Mouse (Mus musculus) heart, adult 2 months (tissue): ENCODE measurements at regions not wholly inside any gene's neighbourhood (a gene's known extent, or its start where the extent isn't known, plus 50 kb on each side); places are given as distances from the start of the nearest gene placed in this dataset.

ENCODE experiments used
- DNase-seq, 2 experiments: peaks; one replicate each; pipeline ENCODE4 v3.0.0; 2021
- H3K27ac ChIP-seq: fragments of 200-600 bp; 2 replicates; pipeline ENCODE4 v1.8.1; 2022
- H3K27me3 ChIP-seq: fragments of 200-500 bp; 2 replicates; pipeline ENCODE4 v1.6.1; 2012; ENCODE audit warnings: mild to moderate bottlenecking, low read length, inconsistent platforms, mixed read lengths; ENCODE audit not compliant: control insufficient read depth, insufficient read depth
- H3K36me3 ChIP-seq: fragments of 200-500 bp; 2 replicates; pipeline ENCODE4 v1.6.1; 2012; ENCODE audit warnings: low read length, inconsistent platforms; ENCODE audit not compliant: control insufficient read depth, insufficient read depth
- H3K4me1 ChIP-seq: fragments of 200-500 bp; 2 replicates; pipeline ENCODE4 v1.6.1; 2011; ENCODE audit warnings: low read length; ENCODE audit not compliant: control insufficient read depth, insufficient read depth
- H3K4me3 ChIP-seq: fragments of 200-600 bp; 2 replicates; pipeline ENCODE4 v1.8.1; 2022
- H3K79me2 ChIP-seq: fragments of 200-500 bp; replicated peaks from 2 replicates; pipeline ENCODE4 v1.6.1; 2012; ENCODE audit warnings: mild to moderate bottlenecking, inconsistent platforms, low read length, moderate library complexity, mixed read lengths; ENCODE audit not compliant: control insufficient read depth, insufficient read depth
- H3K9ac ChIP-seq: fragments of 200-500 bp; 2 replicates; pipeline ENCODE4 v1.6.1; 2012; ENCODE audit warnings: low read depth, mild to moderate bottlenecking, control low read depth, inconsistent platforms, low read length, mixed read lengths
- CTCF ChIP-seq: fragments of 200-600 bp; IDR thresholded peaks from 2 replicates; pipeline ENCODE4 v1.8.1; 2022; ENCODE audit warnings: antibody characterized with exemption, mild to moderate bottlenecking, moderate library complexity
- EP300 ChIP-seq: fragments of 200-500 bp; IDR thresholded peaks from 2 replicates; pipeline ENCODE4 v1.6.1; 2011; ENCODE audit warnings: low read depth, low read length, control low read depth; ENCODE audit not compliant: insufficient read depth
- POLR2A ChIP-seq: fragments of 200-500 bp; IDR thresholded peaks from 2 replicates; pipeline ENCODE4 v1.6.1; 2011; ENCODE audit warnings: mild to moderate bottlenecking, low read depth, low read length, control low read depth; ENCODE audit not compliant: insufficient read depth
- WGBS: fragments of 180-500 bp; shearing (Covaris S2); methylation state at CpG from one replicate; pipeline ENCODE4 v1.1.7; 2018; 5-methylcytosine and 5-hydroxymethylcytosine counted together
- intact Hi-C: fragments of 180-260 bp; cut with DNase I; formaldehyde crosslinking; loops from one replicate; pipeline ENCODE4 v1.15.1; 2025

GRCm38 (mm10) chr14:58317640-58318039 lies 247.3 kb downstream of the Fgf9 start:
- Histone ChIP-seq H3K36me3 (no peaks in the 10 kb centered on the region), H3K27me3 (no peaks in the 10 kb centered on the region), H3K4me1 (no peaks in the 10 kb centered on the region; the same call in 1 of the 2 replicates), H3K27ac (no peak overlapping the region), H3K4me3 (no peak overlapping the region), H3K79me2 (no peaks in the 10 kb centered on the region), H3K9ac (no peak overlapping the region)
- TF ChIP-seq CTCF, result no peak
- TF ChIP-seq POLR2A, result no peak
- TF ChIP-seq EP300, result no peak
- no peak for DNase-seq
- WGBS, result 89% methylated on average over 3 of the region's 3 CpGs
- intact Hi-C loops, result no loop called here

- intact Hi-C loops, result no loop called here
These were observed 246.9 kb downstream of the Fgf9 start for GRCm38 (mm10) chr14:58317231-58317630.

GRCm38 (mm10) chr14:58307695-58308094 lies 237.3 kb downstream of the Fgf9 start:
- H3K4me3 ChIP-seq, result no peak overlapping the region
- no peaks in the 10 kb centered on the region for H3K27me3 ChIP-seq
- no peaks in the 10 kb centered on the region for H3K4me1 ChIP-seq
- no peak overlapping the region for H3K27ac ChIP-seq
- TF ChIP-seq EP300, result no peak
- no peak for TF ChIP-seq POLR2A
- TF ChIP-seq CTCF, result no peak
- DNase-seq, result peak in 1 of 2 experiments; percentile 20
- H3K79me2 ChIP-seq, result no peaks in the 10 kb centered on the region
- 67% methylated on average over 6 of the region's 6 CpGs for WGBS
- H3K36me3 ChIP-seq, result no peaks in the 10 kb centered on the region
- no peak overlapping the region for H3K9ac ChIP-seq
- intact Hi-C loops, result no loop called here

More at GRCm38 (mm10) chr14:58317231-58317630, 246.9 kb downstream of the Fgf9 start:
- TF ChIP-seq POLR2A (no peak), EP300 (no peak), CTCF (no peak)
- Histone ChIP-seq H3K9ac (no peak overlapping the region), H3K36me3 (no peaks in the 10 kb centered on the region), H3K27me3 (no peaks in the 10 kb centered on the region), H3K27ac (no peak overlapping the region), H3K79me2 (no peaks in the 10 kb centered on the region), H3K4me3 (no peak overlapping the region), H3K4me1 (no peaks in the 10 kb centered on the region; the same call in 1 of the 2 replicates)
- 56% methylated on average over 4 of the region's 4 CpGs for WGBS
- DNase-seq, result no peak

- Histone ChIP-seq H3K27ac (no peak overlapping the region), H3K4me3 (no peak overlapping the region)
- intact Hi-C loops, result no loop called here
These were observed 236.6 kb downstream of the Fgf9 start for GRCm38 (mm10) chr14:58306832-58307521.

GRCm38 (mm10) chr14:58300411-58300887 lies 230.1 kb downstream of the Fgf9 start:
- intact Hi-C loops, result no loop called here

More at GRCm38 (mm10) chr14:58306832-58307521, 236.6 kb downstream of the Fgf9 start:
- Histone ChIP-seq H3K9ac (no peak overlapping the region), H3K27me3 (no peaks in the 10 kb centered on the region), H3K79me2 (no peaks in the 10 kb centered on the region), H3K36me3 (no peaks in the 10 kb centered on the region), H3K4me1 (no peaks in the 10 kb centered on the region)
- no peak for TF ChIP-seq POLR2A
- no peak for TF ChIP-seq CTCF
- no peak for TF ChIP-seq EP300
- DNase-seq, result no peak
- 81% methylated on average over 11 of the region's 11 CpGs for WGBS

GRCm38 (mm10) chr14:58286007-58286525 lies 215.7 kb downstream of the Fgf9 start:
- DNase-seq, result no peak
- H3K4me1 ChIP-seq, result no peaks in the 10 kb centered on the region
- H3K36me3 ChIP-seq, result no peaks in the 10 kb centered on the region
- TF ChIP-seq EP300 (no peak), POLR2A (no peak), CTCF (no peak)
- no peak overlapping the region for H3K4me3 ChIP-seq
- H3K9ac ChIP-seq, result no peak overlapping the region
- no peaks in the 10 kb centered on the region for H3K27me3 ChIP-seq
- H3K27ac ChIP-seq, result no peak overlapping the region
- H3K79me2 ChIP-seq, result no peaks in the 10 kb centered on the region
- 72% methylated on average over 13 of the region's 13 CpGs for WGBS
- intact Hi-C loops, result no loop called here

More at GRCm38 (mm10) chr14:58300411-58300887, 230.1 kb downstream of the Fgf9 start:
- Histone ChIP-seq H3K27ac (no peak overlapping the region), H3K27me3 (no peaks in the 10 kb centered on the region), H3K79me2 (no peaks in the 10 kb centered on the region), H3K36me3 (no peaks in the 10 kb centered on the region), H3K4me3 (no peak overlapping the region), H3K4me1 (no peaks in the 10 kb centered on the region), H3K9ac (no peak overlapping the region)
- DNase-seq, result peak in 1 of 2 experiments; percentile 33
- TF ChIP-seq POLR2A, result no peak
- no peak for TF ChIP-seq CTCF
- no peak for TF ChIP-seq EP300
- 31% methylated on average over 10 of the region's 10 CpGs for WGBS
